Mouse (Mus musculus): ENCODE results near the gene Csf2rb2. TPM values are rescaled to one million over a fixed set of nuclear protein-coding genes. Genes with fewer than 3 reads are reported as not detected.
"Not testable (repeated sequence)": the region's sequence is repeated elsewhere in the genome, so short reads cannot be mapped to it uniquely, and the experiment has no call there.

Csf2rb2 gene
- total RNA-seq (2015) (4.2 and 4.7 TPM in 2 replicates), total RNA-seq (2017) (0.98 and 1.7 TPM in 2 replicates)

- peak; percentile 78 for ATAC-seq (replicated peaks; ENCODE audit: poor library complexity)
Observed at GRCm38 (mm10) chr15:78305341-78305933, at the start of gene Csf2rb2. Csf2rb2 (minus strand) TSS chr15:78305721.

DNA sequence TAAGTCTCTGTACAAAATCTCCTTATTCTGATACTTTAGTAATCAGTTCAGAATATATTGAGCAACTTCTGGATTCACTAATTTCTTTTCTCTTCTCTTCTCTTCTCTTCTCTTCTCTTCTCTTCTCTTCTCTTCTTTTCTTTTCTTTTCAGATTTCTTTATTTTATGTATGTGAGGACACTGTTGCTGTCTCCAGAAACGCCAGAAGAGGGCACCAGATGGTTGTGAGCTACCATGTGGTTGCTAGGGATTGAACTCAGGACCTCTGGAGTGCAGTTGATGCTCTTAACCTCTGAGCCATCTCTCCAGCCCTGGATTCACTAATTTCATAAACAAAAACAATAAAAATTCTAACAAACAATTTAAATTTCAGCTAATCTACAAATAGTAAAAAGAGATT is 49.4 kb upstream of the Csf2rb2 start:
- ATAC-seq (replicated peaks; ENCODE audit: poor library complexity): peak; percentile 55; the same call in 1 of the 2 replicates

DNA sequence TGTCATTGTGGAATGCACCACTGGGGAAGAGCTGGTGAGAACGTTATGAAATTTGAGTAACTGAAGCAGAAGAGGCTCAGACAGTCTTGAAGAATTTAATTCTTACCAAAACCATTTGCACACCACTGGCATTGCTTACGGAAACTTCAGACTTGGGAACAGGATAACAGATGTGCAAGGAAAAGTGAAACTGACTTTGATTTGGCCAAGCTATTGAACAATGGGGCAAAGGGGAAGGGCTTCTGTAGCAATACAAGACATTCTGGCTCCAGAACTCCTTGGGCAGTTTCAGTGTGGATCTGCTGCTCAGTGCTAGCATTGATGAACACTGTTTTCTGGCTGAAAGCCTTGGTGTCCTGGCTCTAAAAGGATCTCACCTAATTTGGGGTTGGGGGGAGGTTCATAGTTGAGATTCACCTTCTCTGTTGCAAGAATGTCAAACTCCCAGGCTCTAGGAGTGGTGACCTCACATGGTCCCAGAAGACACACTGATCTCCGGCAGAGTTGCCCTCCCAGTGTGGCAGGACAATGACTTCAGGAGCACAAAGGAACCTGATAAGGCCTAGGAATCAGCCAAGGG is 46.2 kb upstream of the Csf2rb2 start:
- no peak for ATAC-seq (replicated peaks; ENCODE audit: poor library complexity)

GRCm38 (mm10) chr15:78344567-78344966 is 39.0 kb upstream of the Csf2rb2 start:
- no peak for ATAC-seq (replicated peaks; ENCODE audit: poor library complexity)

DNA sequence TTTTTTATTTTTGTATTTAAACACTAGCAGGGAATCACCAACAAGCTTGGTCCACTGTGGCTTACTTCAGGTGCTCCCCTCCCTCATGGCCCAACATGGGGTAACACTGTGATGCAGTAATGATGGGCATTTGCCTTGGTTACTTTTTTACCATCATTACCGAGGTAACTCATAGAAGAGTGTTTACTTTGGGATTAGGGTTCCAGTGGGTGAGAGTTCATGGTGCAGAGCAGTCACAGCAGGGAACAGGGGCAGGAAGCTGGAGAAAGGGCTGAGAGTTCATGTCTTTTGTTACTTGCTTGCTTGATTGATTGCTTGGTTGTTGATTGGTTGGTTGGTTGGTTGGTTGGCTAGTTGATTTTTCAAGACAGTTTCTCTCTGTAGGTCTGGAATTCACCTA is 38.2 kb upstream of the Csf2rb2 start:
- no peak for ATAC-seq (replicated peaks; ENCODE audit: poor library complexity)

- not testable (repeated sequence) for ATAC-seq (replicated peaks; ENCODE audit: poor library complexity)
Observed at GRCm38 (mm10) chr15:78340919-78341318, 35.4 kb upstream of the Csf2rb2 start.

GRCm38 (mm10) chr15:78339627-78340423 is 34.3 kb upstream of the Csf2rb2 start:
- ATAC-seq (replicated peaks; ENCODE audit: poor library complexity): peak; percentile 94

DNA sequence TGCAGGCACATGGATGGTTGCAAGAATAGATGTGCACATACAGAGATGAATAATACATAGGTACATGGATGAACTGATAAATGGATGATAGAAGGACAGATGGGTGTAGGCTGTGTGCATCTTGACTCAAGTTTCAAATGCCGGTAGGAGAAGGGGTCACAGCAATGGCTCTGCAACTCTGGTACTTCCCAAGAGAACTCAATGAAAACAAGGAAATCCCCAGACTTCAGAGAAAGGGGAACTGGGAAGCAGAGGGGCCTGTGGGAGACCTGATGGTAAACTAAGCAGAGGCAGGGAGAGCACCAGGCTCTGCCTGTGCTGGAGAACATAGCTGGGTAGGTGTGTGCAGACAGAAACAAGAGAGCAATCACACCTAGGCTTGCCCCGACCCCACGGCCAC is 28.9 kb upstream of the Csf2rb2 start:
- no peak for ATAC-seq (replicated peaks; ENCODE audit: poor library complexity)

DNA sequence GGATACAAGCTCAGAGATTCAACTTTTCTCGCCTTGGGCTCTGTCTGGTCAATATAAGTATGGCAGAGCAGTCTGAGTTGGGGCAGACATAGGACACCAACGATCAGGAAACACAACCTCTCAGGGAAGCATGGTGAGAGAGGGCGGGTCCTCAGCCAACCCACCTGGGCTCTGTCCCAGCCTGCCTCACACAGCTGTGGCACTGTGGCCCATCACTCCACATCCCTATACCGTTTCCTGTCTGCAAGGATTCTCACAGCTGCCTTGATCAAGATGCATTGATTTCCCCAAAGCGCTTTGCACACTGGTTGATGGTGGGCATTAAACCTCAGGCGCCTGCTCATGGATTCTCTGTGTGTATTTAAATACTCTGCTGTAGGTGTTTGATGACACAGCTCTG is 27.5 kb upstream of the Csf2rb2 start:
- no peak for ATAC-seq (replicated peaks; ENCODE audit: poor library complexity)

DNA sequence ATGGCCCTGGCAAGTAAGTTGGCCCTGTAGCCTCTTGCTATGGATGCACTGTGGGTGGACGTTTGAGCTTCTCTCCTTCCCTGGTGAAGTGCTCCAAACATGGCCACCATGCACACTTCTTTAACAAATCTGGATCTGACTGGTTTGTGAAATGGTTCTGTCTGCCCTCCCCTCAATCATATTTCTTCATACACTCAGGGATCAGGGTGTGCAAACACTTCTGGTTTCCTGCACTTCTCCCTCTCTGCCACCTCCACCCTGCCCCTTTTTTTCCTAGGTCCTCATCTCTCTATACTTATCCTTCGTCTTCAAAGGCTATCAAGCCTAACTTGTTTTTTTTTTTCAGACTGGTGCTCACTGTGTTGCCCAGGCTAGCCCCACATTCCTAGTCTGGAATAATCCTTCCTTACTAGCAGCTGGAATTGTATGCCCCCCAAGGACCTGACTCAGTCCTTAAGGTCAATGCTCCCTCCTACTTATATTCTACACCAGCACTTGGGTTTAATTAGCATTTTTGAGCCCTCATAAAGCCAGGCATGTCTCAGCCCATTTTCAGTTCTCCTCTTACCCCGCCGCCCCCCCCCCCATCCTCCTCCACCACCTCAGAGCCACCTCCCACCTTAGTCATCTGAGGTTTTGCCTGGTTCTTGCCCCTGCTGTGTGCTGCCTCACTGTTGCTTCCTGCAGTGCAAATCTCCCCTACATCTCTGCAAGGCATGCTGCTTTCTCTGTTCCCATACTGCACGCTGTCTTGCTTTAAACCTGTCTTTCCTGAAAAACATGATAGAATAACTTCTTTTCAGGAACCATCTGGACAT is 26.2 kb upstream of the Csf2rb2 start:
- ATAC-seq (replicated peaks; ENCODE audit: poor library complexity): peak; percentile 57

DNA sequence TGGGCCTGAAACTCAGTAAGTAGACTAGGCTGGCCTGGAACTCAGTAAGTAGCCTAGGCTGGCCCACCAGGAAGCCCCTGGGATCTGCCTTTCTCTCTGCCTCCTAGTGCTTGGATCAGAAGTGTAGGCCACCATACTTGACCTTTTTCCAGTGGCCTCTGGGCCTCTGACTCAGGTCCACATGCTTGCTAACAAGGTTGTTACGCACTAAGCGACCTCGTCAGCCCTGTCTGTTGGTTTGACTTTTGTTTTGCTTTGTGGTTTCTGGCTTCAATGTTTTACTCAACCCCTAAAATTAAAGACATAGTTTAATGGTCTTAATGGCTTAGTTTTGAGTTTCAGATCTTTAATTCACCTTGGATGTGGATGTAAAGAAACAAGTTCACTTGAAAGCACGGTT is 25.2 kb upstream of the Csf2rb2 start:
- ATAC-seq (replicated peaks; ENCODE audit: poor library complexity): no peak

DNA sequence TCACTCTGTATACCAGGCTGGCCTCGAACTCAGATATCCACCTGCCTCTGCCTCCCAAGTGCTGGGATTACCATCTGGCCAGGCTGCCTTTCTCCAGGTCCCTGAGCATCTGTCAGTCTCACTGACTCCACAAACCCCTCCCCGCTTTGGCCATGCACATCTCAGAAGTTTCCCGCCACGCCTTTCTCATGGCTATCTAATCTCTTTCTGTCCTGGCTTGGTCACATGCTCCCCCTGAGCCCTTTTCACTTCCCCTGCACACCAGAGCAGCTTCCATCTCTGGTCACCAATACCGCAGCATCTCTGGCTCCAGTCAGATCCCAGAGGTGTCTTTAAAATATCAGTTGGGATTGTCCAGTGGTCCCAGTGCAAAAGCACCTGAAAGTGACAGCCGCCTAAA is 24.5 kb upstream of the Csf2rb2 start:
- not testable (repeated sequence) for ATAC-seq (replicated peaks; ENCODE audit: poor library complexity)

- no peak for ATAC-seq (replicated peaks; ENCODE audit: poor library complexity)
Observed at GRCm38 (mm10) chr15:78328520-78329097, 23.1 kb upstream of the Csf2rb2 start.

GRCm38 (mm10) chr15:78327753-78328341 is 22.3 kb upstream of the Csf2rb2 start:
- not testable (repeated sequence) for ATAC-seq (replicated peaks; ENCODE audit: poor library complexity)

- no peak for ATAC-seq (replicated peaks; ENCODE audit: poor library complexity)
Observed at GRCm38 (mm10) chr15:78326747-78327146, 21.2 kb upstream of the Csf2rb2 start.

DNA sequence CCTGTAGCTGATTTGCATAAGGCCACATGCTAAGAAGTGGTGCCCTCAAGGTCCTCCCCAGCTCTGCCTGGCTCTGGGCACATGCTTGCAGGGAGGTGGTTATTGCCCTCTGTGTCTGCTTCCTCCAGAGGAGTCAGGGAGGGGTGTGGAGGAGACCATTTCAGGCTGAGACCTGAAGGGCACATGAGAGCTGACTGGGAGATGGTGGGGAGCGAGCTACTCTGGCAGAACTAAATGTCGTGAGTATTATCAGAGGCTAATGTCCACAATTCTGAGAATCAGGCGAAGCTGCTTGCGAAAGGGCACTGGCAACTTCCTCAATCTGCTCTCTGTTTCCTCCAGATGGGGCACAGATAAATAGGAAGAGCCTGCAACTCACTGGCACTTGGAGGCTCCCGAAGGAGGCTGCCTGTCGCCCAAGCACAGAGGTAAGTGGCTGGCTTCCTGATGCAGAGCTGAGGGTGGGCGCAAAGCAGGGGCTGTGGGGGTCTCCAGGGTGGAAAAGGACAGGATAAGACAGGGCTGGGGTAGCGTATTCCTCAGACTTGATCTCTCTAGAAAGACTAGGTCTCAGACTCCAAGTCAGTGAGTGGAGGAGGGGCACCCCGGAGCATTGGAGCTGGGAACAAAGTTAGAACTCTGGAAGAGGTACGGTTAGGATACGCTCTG is 20.3 kb upstream of the Csf2rb2 start, which contains the start of gene Csf2rb:
Csf2rb (plus strand) TSS at position 82 of the 669 bp plus-strand sequence.
- peak; percentile 71 for ATAC-seq (replicated peaks; ENCODE audit: poor library complexity)

DNA sequence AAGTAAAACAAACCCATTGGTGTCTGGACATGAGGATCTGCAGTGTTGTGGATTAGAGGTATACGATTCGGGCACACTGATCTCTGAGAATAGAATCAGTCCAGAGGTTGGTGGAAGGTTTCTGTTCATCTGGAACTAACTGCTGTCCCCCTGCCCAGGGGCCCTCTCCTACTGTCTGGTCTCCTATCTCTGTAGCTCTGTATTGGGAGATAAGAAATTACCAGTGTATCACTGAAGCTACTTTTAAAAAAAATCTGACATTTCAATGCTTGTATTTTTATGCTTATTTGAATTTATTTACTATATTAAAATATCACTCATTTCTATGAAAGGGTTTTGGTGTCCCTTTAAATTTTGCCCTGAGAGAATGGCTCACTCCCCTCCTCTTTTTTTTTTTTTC is 18.8 kb upstream of the Csf2rb2 start:
- no peak for ATAC-seq (replicated peaks; ENCODE audit: poor library complexity)

DNA sequence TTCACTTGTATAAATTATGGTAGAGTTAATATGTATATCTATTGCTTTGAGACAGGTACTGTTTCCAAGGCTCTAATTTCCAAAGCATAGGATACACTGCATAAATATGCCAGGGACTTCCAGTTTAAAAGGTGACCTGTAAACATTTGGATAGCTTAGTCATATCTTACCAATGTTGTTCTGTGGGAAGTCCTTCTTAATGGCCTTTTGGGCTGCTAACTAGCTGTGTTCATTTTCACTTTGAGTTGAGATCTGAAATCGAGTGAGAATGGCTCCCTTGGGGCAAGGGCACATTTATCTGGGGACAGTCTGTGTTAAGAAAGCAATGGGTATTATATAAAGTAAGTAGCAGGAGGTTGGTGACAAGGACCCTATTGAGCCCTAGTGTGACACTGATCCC is 17.8 kb upstream of the Csf2rb2 start:
- no peak for ATAC-seq (replicated peaks; ENCODE audit: poor library complexity)

DNA sequence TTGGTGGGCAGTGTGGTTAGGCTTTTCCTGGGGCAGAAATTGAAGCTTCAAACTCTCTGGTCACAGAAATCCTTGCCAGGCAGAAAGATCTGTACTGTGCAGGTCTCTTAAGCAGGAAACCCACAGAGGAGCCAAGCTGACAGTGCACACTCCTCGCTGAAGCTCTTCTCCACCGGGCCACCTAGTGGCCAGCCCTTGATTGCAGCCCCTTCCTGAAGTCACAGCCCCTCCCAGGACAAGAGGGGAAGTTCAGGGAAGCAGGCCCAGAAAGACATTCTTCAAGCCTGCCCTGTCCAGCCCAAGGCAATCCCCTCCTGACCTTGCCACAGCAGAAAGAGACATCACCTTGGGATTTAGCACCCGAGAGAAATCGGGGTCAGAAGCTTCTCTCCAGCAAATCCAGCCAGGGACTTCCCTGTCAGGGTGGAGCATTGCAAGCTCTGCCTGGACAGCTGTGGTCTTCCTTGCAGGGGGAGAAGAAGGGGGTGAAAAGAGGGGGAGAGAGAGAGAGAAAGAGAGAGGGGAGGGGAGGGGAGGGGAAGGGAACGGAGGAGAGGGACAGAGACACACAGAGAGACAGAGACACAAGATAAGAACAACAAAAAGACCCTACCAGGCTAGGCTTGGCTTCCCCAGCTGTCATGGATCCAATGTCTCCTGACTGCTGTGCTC is 15.4 kb upstream of the Csf2rb2 start:
- peak; percentile 84 for ATAC-seq (replicated peaks; ENCODE audit: poor library complexity)
